Mouse (Mus musculus) hindbrain, embryonic 16.5 days (tissue): ENCODE data around the gene Epha8. TPM values are rescaled to one million over a fixed set of nuclear protein-coding genes. Genes with fewer than 3 reads are reported as not detected.

Experiments
- ATAC-seq: fragments of 200-750 bp; cut with Nextera tagmentation; 2 replicates; pipeline ENCODE4 v1.8.0; 2017; ENCODE audit warnings: moderate TSS enrichment, moderate library complexity
- H3K27ac ChIP-seq: fragments of 300-500 bp; sonication (generic); 2 replicates; pipeline ENCODE4 v1.5.1; 2014; ENCODE audit warnings: low read depth, mild to moderate bottlenecking, control low read depth, low read length, moderate library complexity
- H3K27me3 ChIP-seq: fragments of 300-500 bp; sonication (generic); replicated peaks from 2 replicates; pipeline ENCODE4 v1.6.1; 2014; ENCODE audit warnings: low read length; ENCODE audit not compliant: control insufficient read depth, insufficient read depth
- H3K36me3 ChIP-seq: fragments of 300-500 bp; sonication (generic); 2 replicates; pipeline ENCODE4 v1.6.1; 2014; ENCODE audit warnings: mild to moderate bottlenecking, low read length, moderate library complexity, mixed read lengths; ENCODE audit not compliant: control insufficient read depth, insufficient read depth
- H3K4me1 ChIP-seq: fragments of 300-500 bp; sonication (generic); 2 replicates; pipeline ENCODE4 v1.6.1; 2014; ENCODE audit warnings: low read depth, low read length; ENCODE audit not compliant: control insufficient read depth, insufficient read depth
- H3K4me2 ChIP-seq: fragments of 300-500 bp; sonication (generic); 2 replicates; pipeline ENCODE4 v1.6.1; 2014; ENCODE audit warnings: mild to moderate bottlenecking, low read length, control low read depth, moderate library complexity
- H3K4me3 ChIP-seq: fragments of 300-500 bp; sonication (generic); 2 replicates; pipeline ENCODE4 v1.5.1; 2014; ENCODE audit warnings: mild to moderate bottlenecking, low read length, control low read depth, moderate library complexity
- H3K9ac ChIP-seq: fragments of 300-500 bp; sonication (generic); 2 replicates; pipeline ENCODE4 v1.6.1; 2014; ENCODE audit warnings: low read depth, mild to moderate bottlenecking, control low read depth, low read length, moderate library complexity
- H3K9me3 ChIP-seq: fragments of 300-500 bp; sonication (generic); 2 replicates; pipeline ENCODE4 v1.6.1; 2014; ENCODE audit warnings: mild to moderate bottlenecking, low read length, moderate library complexity; ENCODE audit not compliant: control insufficient read depth
- WGBS: fragments of 180-500 bp; shearing (Covaris S2); extraction: QIAGEN DNeasy Blood & Tissue Kit; methylation state at CpG from one replicate; pipeline ENCODE4 v1.1.7; 2014; 5-methylcytosine and 5-hydroxymethylcytosine counted together
- polyA plus RNA-seq: library from polyadenylated mRNA; unstranded; fragments of >200 nt; fragmentation: Nextera tagmentation; extraction: Ambion mirVana; gene quantifications from 2 replicates; pipeline ENCODE4 v1.2.1, GENCODE M21; 2015

Gene Epha8
- polyA plus RNA-seq, 1 experiment from 2014 or later = 8.8 TPM

DNA sequence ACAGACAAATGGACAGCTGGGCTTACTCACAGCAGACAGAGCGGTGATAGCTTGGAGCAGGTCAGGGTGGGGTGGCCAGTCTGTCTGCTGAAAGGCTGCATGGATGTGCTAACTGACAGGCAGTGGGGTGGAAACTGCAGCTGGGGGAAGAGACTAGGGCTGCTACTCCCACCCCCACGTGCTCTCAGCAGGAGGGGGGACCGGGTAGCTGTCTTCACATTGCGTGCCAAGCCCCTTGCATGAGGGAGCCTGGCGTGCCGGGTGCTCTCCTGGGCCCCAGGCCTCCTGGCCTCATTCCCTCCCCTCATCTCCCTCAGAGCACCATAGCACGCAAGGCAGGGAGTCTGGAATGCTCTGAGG, 39.5 kb downstream of the Epha8 start:
- no peaks in the 10 kb centered on the region for H3K27me3 ChIP-seq
- peaks cover 13% of the 10 kb centered on the region for H3K4me1 ChIP-seq
- H3K4me2 ChIP-seq = no peak overlapping the region
- H3K27ac ChIP-seq = peak overlapping the region; percentile 31; the same call in 1 of the 2 replicates
- no peak overlapping the region for H3K9ac ChIP-seq
- H3K9me3 ChIP-seq = no peaks in the 10 kb centered on the region
- H3K4me3 ChIP-seq = no peak overlapping the region
- WGBS = 24% methylated on average over 7 of the region's 7 CpGs
- ATAC-seq = peak; percentile 10; the same call in 1 of the 2 replicates
- H3K36me3 ChIP-seq = no peaks in the 10 kb centered on the region

DNA sequence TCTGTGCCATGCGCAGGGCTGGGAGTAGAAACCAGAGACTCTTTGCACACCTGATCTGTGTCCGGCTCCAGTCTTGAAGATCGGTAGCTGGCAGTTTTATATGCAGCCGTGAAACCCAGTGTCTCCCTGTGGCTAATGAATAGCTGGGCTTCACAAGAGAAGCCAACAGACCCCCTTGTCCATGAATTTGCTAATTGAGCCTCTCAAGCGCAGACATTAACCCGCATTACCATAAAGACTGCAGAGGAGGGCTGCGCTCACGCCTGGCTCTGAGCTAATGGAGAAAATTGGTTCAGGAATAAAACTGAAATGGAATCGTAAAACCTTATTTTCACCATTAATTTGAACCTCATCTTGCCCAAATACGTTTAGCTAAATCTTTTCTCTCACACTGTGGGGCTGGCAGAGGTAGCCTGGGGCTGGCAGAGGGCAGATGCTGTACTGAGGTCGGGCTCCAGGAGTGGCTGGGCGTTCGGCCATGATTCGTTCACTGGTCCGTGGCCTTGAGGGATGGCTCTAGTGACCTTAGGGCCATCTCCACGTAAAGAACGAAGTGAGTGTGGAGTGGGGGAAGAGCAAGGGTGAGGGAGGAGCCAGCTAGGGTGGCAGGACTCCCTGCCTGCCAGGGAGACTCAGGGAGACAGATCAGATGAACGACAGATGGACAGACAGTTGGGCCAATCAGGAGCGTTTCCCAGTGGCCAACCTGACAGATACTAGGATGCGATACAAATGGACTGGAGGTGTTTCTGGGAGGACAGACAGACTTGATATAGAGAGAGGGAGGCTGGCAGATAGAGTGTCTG, 40.1 kb downstream of the Epha8 start:
- Histone ChIP-seq H3K4me1 (peaks cover 16% of the 10 kb centered on the region), H3K27ac (peak overlapping the region; percentile 51), H3K27me3 (no peaks in the 10 kb centered on the region), H3K36me3 (no peaks in the 10 kb centered on the region), H3K9me3 (no peaks in the 10 kb centered on the region), H3K4me2 (no peak overlapping the region), H3K4me3 (no peak overlapping the region), H3K9ac (no peak overlapping the region)
- peak; percentile 44 for ATAC-seq
- 42% methylated on average over 20 of the region's 20 CpGs for WGBS

DNA sequence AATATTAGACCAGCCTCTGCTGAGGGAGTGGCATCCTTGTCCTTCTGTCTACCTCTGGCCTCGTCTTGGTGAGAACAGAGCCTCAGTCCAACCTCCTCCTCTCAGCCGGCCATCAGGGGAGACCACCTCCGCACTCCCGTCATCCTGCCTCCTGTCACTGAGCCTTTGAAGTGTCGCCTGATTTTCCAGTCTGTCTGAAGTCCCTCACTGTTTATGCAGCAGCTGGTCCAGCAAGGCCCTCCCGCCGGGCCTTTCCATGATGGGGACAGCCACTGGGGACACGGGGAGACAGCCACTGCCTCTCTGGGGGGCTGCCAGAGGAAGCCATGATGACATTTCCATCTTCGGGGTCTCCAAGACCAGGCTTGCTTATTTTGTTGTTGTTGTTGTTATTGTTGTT, 43.8 kb downstream of the Epha8 start:
- Histone ChIP-seq H3K4me1 (peaks cover 24% of the 10 kb centered on the region), H3K36me3 (no peaks in the 10 kb centered on the region), H3K4me3 (no peak overlapping the region), H3K27ac (no peak overlapping the region), H3K9ac (no peak overlapping the region), H3K27me3 (no peaks in the 10 kb centered on the region; the same call in 1 of the 2 replicates), H3K4me2 (no peak overlapping the region), H3K9me3 (no peaks in the 10 kb centered on the region)
- 9% methylated on average over 9 of the region's 9 CpGs for WGBS
- ATAC-seq = no peak

DNA sequence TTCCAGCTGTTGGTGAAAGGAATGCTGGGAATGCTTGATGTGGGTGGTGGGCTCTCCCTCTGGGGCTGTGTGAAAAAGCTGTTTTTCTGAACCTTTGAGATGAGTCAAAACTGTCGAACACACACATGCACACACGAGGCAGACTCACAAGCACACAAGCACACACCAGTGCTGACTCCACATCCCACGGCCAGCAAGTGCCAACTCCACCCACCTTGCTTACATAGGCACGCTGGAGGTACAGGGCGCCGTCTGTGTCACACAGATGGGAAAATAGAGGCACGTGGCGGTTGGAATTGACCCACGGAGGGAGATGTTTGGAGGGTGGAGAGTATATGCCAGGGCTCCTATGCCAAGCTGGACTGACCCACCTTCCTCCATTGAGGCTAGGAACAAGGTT, 44.8 kb downstream of the Epha8 start:
- no peak overlapping the region for H3K9ac ChIP-seq
- no peak overlapping the region for H3K4me3 ChIP-seq
- H3K9me3 ChIP-seq = no peaks in the 10 kb centered on the region
- no peak overlapping the region for H3K27ac ChIP-seq
- 38% methylated on average over 9 of the region's 9 CpGs for WGBS
- H3K4me1 ChIP-seq = peaks cover 18% of the 10 kb centered on the region
- H3K36me3 ChIP-seq = no peaks in the 10 kb centered on the region
- no peak overlapping the region for H3K4me2 ChIP-seq
- ATAC-seq = no peak
- no peaks in the 10 kb centered on the region; the same call in 1 of the 2 replicates for H3K27me3 ChIP-seq

DNA sequence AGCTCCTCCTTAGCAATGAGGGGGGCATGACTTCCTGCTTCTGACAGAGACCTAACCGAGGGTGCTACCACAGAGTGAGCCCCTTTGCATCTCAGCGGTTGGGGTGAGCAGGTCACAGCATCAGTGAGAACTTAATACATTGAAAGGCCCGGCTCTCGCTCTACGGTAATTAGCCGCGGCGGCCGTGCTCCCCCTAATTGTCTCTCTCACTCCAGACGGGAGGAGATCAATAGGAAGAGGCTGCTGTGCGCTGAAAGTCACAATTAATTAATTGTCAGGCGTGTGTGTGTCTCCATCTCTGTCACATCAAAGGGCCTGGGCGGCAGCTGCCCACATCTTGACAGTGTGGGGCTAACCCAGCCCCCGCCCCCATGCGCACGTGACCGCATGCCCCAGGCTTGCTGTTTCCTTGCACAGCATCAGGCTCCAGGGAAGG, 45.4 kb downstream of the Epha8 start:
- H3K4me1 ChIP-seq = peaks cover 13% of the 10 kb centered on the region
- 0 out of 2 replicates have a peak, but pooled peaks have one; percentile 40 for ATAC-seq
- no peak overlapping the region for H3K27ac ChIP-seq
- H3K9ac ChIP-seq = no peak overlapping the region
- peak overlapping the region; percentile 40 for H3K4me2 ChIP-seq
- H3K36me3 ChIP-seq = no peaks in the 10 kb centered on the region
- WGBS = 2% methylated on average over 17 of the region's 17 CpGs
- no peaks in the 10 kb centered on the region for H3K9me3 ChIP-seq
- no peaks in the 10 kb centered on the region; the same call in 1 of the 2 replicates for H3K27me3 ChIP-seq
- H3K4me3 ChIP-seq = no peak overlapping the region

DNA sequence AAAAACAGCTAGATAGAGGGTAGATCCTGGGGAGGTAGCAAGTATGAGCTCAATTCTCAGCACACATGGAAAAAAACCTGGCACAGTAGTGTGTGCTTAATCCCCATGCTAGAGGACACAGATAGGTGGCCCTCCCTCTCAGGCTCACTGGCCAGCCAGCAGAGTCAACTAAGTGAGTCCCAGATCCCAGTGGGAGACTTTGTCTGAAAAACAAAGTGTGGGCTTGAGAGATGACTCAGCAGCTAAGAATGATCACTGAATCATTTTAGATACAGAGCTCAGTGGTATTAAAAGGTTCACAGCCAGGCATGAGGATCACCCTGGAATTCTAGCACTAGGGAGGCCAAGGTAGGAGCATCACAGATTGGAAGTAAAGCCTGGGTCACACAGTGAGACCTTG, 48.8 kb downstream of the Epha8 start:
- Histone ChIP-seq H3K9me3 (no peaks in the 10 kb centered on the region), H3K4me2 (no peak overlapping the region), H3K27me3 (peaks cover 6% of the 10 kb centered on the region; the same call in 1 of the 2 replicates), H3K4me1 (peaks cover 18% of the 10 kb centered on the region), H3K4me3 (no peak overlapping the region), H3K9ac (no peak overlapping the region), H3K27ac (no peak overlapping the region), H3K36me3 (no peaks in the 10 kb centered on the region)
- no peak for ATAC-seq

DNA sequence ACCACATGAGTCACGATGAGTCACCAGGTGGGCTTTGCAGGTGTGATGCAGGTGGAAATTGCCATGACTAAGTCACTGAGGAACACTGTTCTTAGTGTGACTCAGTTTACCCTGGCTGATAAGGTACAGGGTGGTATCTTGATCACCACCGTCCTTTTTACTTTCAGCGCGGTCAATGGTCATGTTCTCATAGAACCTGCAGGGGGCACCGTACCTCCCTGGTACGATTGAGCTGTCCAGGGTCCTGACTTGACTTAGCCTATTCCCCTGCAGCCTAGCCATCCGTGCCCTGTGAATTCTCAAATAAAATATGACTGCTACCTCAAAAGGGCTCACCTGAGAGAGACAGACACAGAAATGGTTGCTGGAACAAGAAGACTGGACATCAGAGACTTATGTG, 49.6 kb downstream of the Epha8 start:
- Histone ChIP-seq H3K4me2 (no peak overlapping the region), H3K4me1 (peaks cover 18% of the 10 kb centered on the region), H3K9ac (no peak overlapping the region), H3K27me3 (peaks cover 6% of the 10 kb centered on the region; the same call in 1 of the 2 replicates), H3K9me3 (no peaks in the 10 kb centered on the region), H3K36me3 (no peaks in the 10 kb centered on the region), H3K27ac (no peak overlapping the region), H3K4me3 (no peak overlapping the region)
- no peak for ATAC-seq
- 7% methylated on average over 7 of the region's 7 CpGs for WGBS

DNA sequence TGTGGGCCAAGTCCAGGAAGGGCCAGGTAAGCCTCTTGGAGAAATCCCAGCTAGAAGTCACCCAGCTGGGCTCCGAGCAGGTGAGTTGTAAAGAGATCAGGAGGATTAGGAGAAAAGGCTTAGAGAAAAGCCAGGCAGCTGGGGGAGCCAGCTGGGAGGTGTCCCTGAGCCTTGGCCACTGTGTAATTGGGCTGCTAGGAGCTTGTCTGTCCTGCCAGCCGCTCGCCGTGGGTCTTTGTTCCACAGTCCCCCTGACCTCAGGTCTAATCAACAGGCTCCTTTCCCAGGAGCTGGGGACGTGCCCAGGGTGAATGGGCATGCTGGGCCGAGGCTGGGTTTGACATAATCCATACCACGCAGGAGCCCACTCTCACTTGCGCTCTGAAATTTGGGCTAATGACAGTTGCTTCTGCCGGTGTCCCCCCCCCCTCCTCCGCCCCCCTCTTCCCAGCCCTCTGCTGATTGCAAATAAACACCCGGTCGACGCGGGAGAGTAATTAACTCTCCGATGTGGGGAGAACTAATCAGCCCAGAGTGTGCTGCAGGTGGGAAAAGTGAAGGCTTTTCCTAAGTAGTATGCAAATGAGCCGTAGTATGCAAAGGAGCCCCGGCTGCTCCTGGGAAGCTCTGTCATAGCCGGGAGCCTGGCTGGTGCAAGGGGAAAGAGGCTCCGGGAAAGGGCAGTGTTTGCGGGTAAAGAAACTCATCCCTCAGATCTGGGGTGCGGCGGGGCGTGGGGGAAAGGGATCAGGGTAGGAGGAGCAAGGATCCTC, 51.7 kb downstream of the Epha8 start:
- Histone ChIP-seq H3K4me2 (peak overlapping the region; percentile 44), H3K9ac (no peak overlapping the region), H3K27me3 (peaks cover 6% of the 10 kb centered on the region; the same call in 1 of the 2 replicates), H3K9me3 (no peaks in the 10 kb centered on the region), H3K4me1 (peaks cover 7% of the 10 kb centered on the region), H3K27ac (peak overlapping the region; percentile 0; the same call in 1 of the 2 replicates), H3K36me3 (no peaks in the 10 kb centered on the region), H3K4me3 (0 out of 2 replicates have a peak overlapping the region, but pooled peaks have one; percentile 4)
- WGBS = 2% methylated on average over 23 of the region's 23 CpGs
- peak; percentile 78 for ATAC-seq

DNA sequence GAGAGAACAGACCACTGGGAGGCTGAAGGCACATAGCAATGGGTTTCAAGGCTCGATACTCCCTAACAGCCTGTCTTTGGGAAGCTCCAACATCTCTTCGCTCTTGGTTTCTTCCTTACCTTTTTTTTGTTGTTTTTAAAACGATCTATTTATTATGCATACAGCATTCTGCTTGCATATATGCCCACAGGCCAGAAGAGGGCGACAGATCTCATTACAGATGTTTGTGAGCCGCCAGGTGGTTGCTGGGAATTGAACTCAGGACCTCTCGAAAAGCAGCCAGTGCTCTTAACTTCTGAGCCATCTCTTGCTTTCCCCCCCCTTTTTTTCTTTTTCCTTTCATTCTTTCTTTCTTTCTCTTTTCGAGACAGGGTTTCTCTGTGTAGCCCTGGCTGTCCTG, 57.5 kb downstream of the Epha8 start:
- H3K36me3 ChIP-seq = no peaks in the 10 kb centered on the region
- H3K9ac ChIP-seq = no peak overlapping the region
- no peak overlapping the region for H3K4me2 ChIP-seq
- H3K27me3 ChIP-seq = peaks cover 10% of the 10 kb centered on the region; the same call in 1 of the 2 replicates
- no peaks in the 10 kb centered on the region for H3K9me3 ChIP-seq
- 61% methylated on average over 7 of the region's 7 CpGs for WGBS
- H3K4me1 ChIP-seq = no peaks in the 10 kb centered on the region
- H3K4me3 ChIP-seq = no peak overlapping the region
- no peak overlapping the region for H3K27ac ChIP-seq
- ATAC-seq = no peak
